Mouse (Mus musculus) forebrain, embryonic 16.5 days (tissue): ENCODE results near the gene Ewsr1. TPM values are rescaled to one million over a fixed set of nuclear protein-coding genes. Genes with fewer than 3 reads are reported as not detected.

Experiments
- ATAC-seq: fragments of 200-750 bp; cut with Nextera tagmentation; 2 replicates; pipeline ENCODE4 v1.8.0; 2017; ENCODE audit warnings: mild to moderate bottlenecking, moderate library complexity
- H3K27ac ChIP-seq: fragments of 300-500 bp; sonication (generic); 2 replicates; pipeline ENCODE4 v1.5.1; 2014; ENCODE audit warnings: low read length, control low read depth
- H3K27me3 ChIP-seq: fragments of 300-500 bp; sonication (generic); replicated peaks from 2 replicates; pipeline ENCODE4 v1.6.1; 2014; ENCODE audit warnings: low read length; ENCODE audit not compliant: control insufficient read depth, insufficient read depth
- H3K36me3 ChIP-seq: fragments of 300-500 bp; sonication (generic); 2 replicates; pipeline ENCODE4 v1.6.1; 2014; ENCODE audit not compliant: control insufficient read depth, insufficient read depth
- H3K4me1 ChIP-seq: fragments of 300-500 bp; sonication (generic); replicated peaks from 2 replicates; pipeline ENCODE4 v1.6.1; 2014; ENCODE audit warnings: low read length; ENCODE audit not compliant: control insufficient read depth, insufficient read depth
- H3K4me2 ChIP-seq: fragments of 300-500 bp; sonication (generic); 2 replicates; pipeline ENCODE4 v1.6.1; 2014; ENCODE audit warnings: mild to moderate bottlenecking, low read length, control low read depth
- H3K4me3 ChIP-seq: fragments of 300-500 bp; sonication (generic); replicated peaks from 2 replicates; pipeline ENCODE4 v1.5.1; 2014; ENCODE audit warnings: mild to moderate bottlenecking, low read length, control low read depth
- H3K9ac ChIP-seq: fragments of 300-500 bp; sonication (generic); replicated peaks from 2 replicates; pipeline ENCODE4 v1.6.1; 2014; ENCODE audit warnings: low read depth, low read length, control low read depth
- H3K9me3 ChIP-seq: fragments of 300-500 bp; sonication (generic); 2 replicates; pipeline ENCODE4 v1.6.1; 2016; ENCODE audit warnings: low read length; ENCODE audit not compliant: control insufficient read depth
- WGBS: fragments of 180-500 bp; shearing (Covaris S2); extraction: QIAGEN DNeasy Blood & Tissue Kit; methylation state at CpG from one replicate; pipeline ENCODE4 v1.1.7; 2014; 5-methylcytosine and 5-hydroxymethylcytosine counted together
- polyA plus RNA-seq: library from polyadenylated mRNA; unstranded; fragments of >200 nt; fragmentation: Nextera tagmentation; extraction: Ambion mirVana; gene quantifications from 2 replicates; pipeline ENCODE4 v1.2.1, GENCODE M21; 2015

Gene Ewsr1
- polyA plus RNA-seq, 1 experiment from 2014 or later: 814 TPM

DNA sequence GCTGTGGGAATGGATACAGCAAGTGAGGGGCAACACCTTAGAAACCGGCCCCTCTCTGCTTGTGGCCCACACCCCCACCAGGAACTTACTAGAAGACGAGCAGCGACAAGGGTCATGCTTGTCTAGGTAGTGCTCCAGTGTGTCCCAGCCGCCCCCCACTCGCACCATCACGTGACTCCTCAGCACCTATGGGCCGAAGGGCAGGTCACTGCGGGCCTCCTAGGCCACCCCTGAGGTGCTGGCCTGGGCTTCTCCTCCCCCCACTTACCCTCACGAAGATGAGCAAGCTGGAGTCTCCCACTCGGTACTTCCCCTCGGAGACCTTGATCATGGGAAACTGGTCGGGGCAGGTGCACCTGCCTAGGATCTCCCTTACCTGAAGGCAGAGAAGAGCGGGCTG is 36.7 kb downstream of the Ewsr1 start:
- H3K9me3 ChIP-seq: no peaks in the 10 kb centered on the region
- H3K36me3 ChIP-seq: no peaks in the 10 kb centered on the region
- peaks cover 53% of the 10 kb centered on the region for H3K4me1 ChIP-seq
- 20% methylated on average over 13 of the region's 13 CpGs for WGBS
- no peak overlapping the region for H3K27ac ChIP-seq
- ATAC-seq: no peak
- peaks cover 55% of the 10 kb centered on the region for H3K27me3 ChIP-seq
- H3K4me3 ChIP-seq: peak overlapping the region; percentile 37
- no peak overlapping the region for H3K9ac ChIP-seq
- H3K4me2 ChIP-seq: peak overlapping the region; percentile 70

DNA sequence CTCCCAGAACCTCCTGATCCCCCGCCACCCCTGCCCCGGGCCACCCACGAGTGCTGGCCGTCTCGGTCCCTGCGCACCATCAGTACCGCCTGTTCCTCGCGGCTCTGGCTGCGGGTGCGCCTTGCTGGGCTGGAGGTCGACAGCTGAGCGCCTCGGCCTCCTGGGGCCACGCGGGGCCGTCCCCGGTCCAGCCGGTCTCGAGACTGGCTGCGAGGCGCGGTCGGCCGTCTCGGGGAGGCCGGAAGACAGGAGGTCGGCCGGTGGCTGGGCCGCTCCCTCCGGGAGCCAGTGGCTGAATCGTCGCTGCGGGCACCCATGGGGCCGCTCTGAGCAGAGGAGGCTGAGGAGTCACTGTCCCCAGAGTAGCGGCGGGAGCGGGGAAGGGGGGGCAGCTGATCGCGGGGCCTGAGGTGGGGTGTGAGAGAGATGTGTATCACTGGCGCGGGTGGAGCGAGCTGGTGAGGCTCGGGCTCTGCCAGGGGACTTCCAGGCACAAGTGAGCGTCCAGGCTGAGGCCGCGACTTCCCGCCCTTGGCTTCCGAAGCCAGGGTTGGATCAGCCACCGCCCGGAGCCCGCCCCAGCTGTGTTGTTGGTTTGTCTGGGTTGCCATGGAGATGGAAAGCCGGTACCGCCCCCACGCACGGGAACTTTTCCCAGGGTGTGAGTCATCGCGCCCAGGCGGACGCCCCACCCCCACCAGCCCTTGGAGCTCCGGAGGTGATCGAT is 37.5 kb downstream of the Ewsr1 start:
- no peaks in the 10 kb centered on the region for H3K36me3 ChIP-seq
- peaks cover 61% of the 10 kb centered on the region for H3K27me3 ChIP-seq
- H3K4me3 ChIP-seq: peak overlapping the region; percentile 37
- WGBS: 2% methylated on average over 57 of the region's 62 CpGs
- ATAC-seq: peak; percentile 13
- H3K9ac ChIP-seq: peak overlapping the region; percentile 35
- H3K27ac ChIP-seq: no peak overlapping the region
- peaks cover 56% of the 10 kb centered on the region for H3K4me1 ChIP-seq
- peak overlapping the region; percentile 70 for H3K4me2 ChIP-seq
- no peaks in the 10 kb centered on the region for H3K9me3 ChIP-seq

DNA sequence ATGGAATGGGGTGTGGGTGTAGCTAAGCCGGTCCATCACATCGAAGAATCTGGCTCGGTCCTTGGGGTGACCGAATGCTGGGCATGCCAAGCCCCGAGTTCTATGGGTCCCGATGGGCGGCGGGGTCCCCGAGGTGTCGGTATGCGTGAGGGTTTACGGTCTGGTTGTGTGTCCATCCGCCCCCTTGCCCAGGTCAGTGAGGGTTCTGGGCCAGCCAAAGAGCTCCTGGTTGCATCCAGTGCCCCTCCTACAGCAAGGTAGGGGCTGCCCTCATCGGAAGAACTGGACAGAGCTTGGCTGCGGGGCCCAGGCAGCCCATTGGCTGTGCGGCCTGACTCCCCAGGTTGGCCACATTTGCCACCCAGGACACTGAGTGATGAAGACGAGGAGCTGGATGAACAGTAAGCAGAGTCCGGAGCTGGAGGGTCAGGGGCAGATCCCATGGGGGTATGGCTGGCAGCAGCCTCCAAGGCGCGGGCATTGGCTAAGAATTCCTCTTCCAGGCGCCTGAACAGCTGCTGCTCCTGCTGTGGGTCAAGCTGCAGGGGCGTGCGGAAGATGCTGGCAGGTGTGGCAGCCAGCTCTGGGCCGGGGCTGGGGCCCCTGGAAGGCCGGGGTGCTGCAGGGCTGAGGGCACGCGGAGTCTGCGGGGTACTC is 38.2 kb downstream of the Ewsr1 start:
- Histone ChIP-seq H3K4me2 (peak overlapping the region; percentile 70), H3K4me3 (no peak overlapping the region; the same call in 1 of the 2 replicates), H3K27ac (no peak overlapping the region), H3K9ac (0 out of 2 replicates have a peak overlapping the region, but pooled peaks have one; percentile 35), H3K27me3 (peaks cover 64% of the 10 kb centered on the region), H3K36me3 (no peaks in the 10 kb centered on the region), H3K9me3 (no peaks in the 10 kb centered on the region), H3K4me1 (peaks cover 62% of the 10 kb centered on the region)
- ATAC-seq: no peak
- WGBS: 57% methylated on average over 28 of the region's 28 CpGs

DNA sequence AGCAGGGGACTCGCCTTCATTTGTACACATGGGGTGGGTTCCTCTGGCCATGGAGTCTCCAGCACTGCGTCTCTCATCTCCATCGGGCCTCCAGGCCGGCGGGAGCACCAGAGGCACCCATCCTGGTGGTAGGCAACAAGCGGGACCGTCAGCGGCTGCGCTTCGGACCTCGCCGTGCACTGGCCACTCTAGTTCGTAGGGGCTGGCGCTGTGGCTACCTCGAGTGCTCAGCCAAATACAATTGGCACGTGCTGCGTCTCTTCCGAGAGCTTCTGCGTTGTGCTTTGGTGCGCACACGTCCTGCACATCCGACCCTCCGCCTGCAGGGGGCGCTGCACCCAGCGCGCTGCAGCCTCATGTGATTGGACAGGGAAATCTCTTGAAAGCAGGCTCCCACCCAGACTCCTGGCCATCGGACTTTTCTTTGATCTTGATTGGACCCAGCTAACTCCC is 39.3 kb downstream of the Ewsr1 start:
- peaks cover 57% of the 10 kb centered on the region for H3K4me1 ChIP-seq
- H3K9ac ChIP-seq: no peak overlapping the region
- 8% methylated on average over 27 of the region's 27 CpGs for WGBS
- H3K4me3 ChIP-seq: no peak overlapping the region
- ATAC-seq: no peak
- no peak overlapping the region for H3K4me2 ChIP-seq
- H3K36me3 ChIP-seq: no peaks in the 10 kb centered on the region
- H3K27me3 ChIP-seq: peaks cover 64% of the 10 kb centered on the region
- no peak overlapping the region for H3K27ac ChIP-seq
- H3K9me3 ChIP-seq: no peaks in the 10 kb centered on the region

DNA sequence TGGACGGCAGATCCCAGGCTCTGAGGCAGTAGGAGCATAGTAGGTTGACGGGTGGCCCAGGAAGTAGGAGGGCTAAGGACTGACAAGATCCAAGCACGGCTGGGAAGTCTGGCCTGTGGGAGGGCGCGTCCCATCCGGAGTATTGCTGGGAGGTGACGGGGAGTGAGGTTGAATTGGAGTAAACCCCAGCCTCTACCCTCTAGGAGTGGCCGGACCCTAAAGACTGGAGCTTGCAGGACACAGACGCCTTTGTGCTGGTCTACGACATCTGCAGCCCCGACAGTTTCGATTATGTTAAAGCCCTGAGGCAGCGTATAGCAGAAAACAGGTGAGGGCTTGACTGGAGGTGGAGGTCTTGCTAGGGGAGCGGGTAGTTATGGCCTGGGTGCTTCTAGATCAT is 39.8 kb downstream of the Ewsr1 start:
- peaks cover 64% of the 10 kb centered on the region for H3K27me3 ChIP-seq
- H3K9ac ChIP-seq: no peak overlapping the region
- no peak for ATAC-seq
- H3K4me2 ChIP-seq: no peak overlapping the region
- no peak overlapping the region for H3K4me3 ChIP-seq
- peaks cover 52% of the 10 kb centered on the region for H3K4me1 ChIP-seq
- 32% methylated on average over 14 of the region's 14 CpGs for WGBS
- H3K36me3 ChIP-seq: no peaks in the 10 kb centered on the region
- no peaks in the 10 kb centered on the region for H3K9me3 ChIP-seq
- H3K27ac ChIP-seq: no peak overlapping the region

DNA sequence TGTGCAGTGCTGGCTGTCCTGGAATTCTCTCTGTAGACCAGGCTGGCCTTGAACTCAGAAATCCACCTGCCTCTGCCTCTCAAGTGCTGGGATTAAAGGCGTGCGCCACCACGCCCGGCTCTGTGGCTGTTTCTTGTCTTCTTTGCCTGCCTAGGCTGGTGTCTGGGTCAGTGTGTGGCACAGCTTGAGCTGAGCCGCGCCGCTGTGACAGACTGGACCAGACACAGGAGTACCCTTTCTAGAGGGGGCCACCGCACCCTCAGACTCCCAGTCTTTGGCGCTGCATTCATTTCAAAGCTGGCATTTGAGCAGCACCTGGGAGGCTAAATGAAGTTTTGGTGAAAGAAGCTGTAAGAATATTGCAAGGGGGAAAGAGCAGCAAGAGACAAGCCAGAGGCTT is 40.3 kb downstream of the Ewsr1 start:
- H3K4me1 ChIP-seq: peaks cover 48% of the 10 kb centered on the region
- no peak overlapping the region for H3K9ac ChIP-seq
- no peak for ATAC-seq
- peaks cover 61% of the 10 kb centered on the region for H3K27me3 ChIP-seq
- no peak overlapping the region for H3K4me2 ChIP-seq
- no peaks in the 10 kb centered on the region for H3K36me3 ChIP-seq
- H3K27ac ChIP-seq: no peak overlapping the region
- no peak overlapping the region for H3K4me3 ChIP-seq
- no peaks in the 10 kb centered on the region for H3K9me3 ChIP-seq
- WGBS: 40% methylated on average over 9 of the region's 9 CpGs

DNA sequence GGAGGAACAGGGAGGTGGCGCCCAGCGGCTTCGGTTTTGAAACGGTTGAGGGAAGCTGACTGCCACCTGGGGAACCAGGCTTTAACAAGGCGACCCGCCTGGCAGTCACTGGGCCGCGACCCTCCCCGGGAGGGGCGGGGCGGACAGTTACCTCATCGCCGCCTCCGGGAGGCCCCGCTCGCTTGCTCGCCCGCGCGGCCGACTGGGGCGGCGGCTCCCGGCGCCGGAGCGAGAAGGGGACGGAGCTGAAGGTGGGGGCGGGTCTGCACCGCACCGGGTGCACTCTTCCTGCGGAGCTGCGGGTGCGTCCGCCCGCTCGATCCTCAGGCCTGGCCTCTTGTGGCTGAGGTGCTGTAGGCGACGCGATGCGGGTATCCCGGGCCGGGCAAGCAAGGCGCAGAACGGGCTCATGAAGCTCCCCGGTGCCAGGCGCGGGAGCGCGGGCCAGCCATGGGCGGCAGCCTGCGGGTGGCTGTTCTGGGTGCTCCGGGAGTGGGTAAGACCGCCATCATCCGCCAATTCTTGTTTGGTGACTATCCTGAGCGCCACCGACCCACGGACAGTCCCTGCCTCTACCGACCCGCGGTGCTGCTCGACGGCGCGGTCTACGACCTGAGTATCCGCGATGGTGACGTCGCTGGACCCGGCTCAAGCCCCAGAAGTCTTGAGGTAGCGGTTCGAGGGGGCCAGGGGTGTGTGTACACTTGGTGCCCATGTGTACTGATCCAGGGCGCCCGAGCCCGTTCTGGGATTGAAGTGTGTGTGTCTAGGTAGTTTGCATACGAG is 41.0 kb downstream of the Ewsr1 start, which contains the start of gene Rasl10a:
TSS of gene Rasl10a (plus strand) at position 273 of the 786 bp plus-strand sequence.
- peaks cover 40% of the 10 kb centered on the region for H3K4me1 ChIP-seq
- ATAC-seq: peak; percentile 7; the same call in 1 of the 2 replicates
- peak within 1 kb of the TSS; percentile 87 for H3K4me2 ChIP-seq
- peak within 1 kb of the TSS; percentile 52 for H3K4me3 ChIP-seq
- H3K27me3 ChIP-seq: peaks cover 55% of the 10 kb centered on the region
- no peaks in the 10 kb centered on the region for H3K9me3 ChIP-seq
- WGBS: 1% methylated on average over 77 of the region's 77 CpGs
- H3K36me3 ChIP-seq: no peaks in the 10 kb centered on the region
- peak within 1 kb of the TSS; percentile 60 for H3K9ac ChIP-seq
- H3K27ac ChIP-seq: no peak within 1 kb of the TSS

DNA sequence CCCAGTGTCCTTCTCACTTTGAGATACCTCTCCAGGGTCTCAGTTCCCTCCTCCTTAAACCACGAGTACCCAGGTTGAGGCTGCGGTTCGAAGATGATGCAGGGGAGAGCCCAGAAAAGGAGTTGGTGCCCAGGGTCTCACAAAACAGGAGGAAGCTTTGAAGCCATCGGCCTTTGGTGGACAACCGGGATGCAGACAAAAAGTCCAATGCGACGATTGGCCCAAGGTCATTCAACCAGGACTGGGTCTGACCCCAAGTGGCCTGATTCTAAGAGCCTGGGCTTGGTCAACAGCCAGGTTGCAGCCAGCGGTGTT is 41.6 kb downstream of the Ewsr1 start:
- WGBS: 16% methylated on average over 8 of the region's 8 CpGs
- Histone ChIP-seq H3K27ac (no peak overlapping the region), H3K4me3 (peak overlapping the region; percentile 52), H3K4me2 (peak overlapping the region; percentile 87), H3K36me3 (no peaks in the 10 kb centered on the region), H3K27me3 (peaks cover 49% of the 10 kb centered on the region), H3K9ac (no peak overlapping the region; the same call in 1 of the 2 replicates), H3K9me3 (no peaks in the 10 kb centered on the region), H3K4me1 (peaks cover 35% of the 10 kb centered on the region)
- ATAC-seq: no peak

DNA sequence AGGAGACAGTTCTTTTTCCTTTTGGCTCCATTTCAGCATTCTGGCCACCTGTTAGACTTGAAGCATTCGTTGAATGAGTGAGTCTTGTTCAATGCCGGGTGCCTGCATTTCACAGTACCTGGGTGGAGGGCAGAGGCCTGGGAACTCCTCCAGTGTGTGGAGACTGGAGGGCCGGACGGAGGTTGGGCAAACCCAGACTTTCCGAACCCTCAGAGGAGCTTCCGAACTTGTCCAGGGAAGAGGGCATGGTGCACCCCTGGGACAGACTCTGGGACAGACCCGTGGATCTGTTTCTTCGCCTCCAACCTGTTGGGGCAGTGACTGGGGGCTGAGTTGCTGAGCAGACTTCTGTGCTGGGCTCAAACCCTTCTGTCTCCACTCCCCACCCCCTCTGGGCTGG is 42.0 kb downstream of the Ewsr1 start:
- H3K4me3 ChIP-seq: no peak overlapping the region

More for the DNA sequence above, 42.0 kb downstream of the Ewsr1 start:
- no peak for ATAC-seq
- WGBS: 57% methylated on average over 8 of the region's 8 CpGs
- Histone ChIP-seq H3K27ac (no peak overlapping the region), H3K4me1 (peaks cover 31% of the 10 kb centered on the region), H3K36me3 (no peaks in the 10 kb centered on the region), H3K27me3 (peaks cover 46% of the 10 kb centered on the region), H3K9me3 (no peaks in the 10 kb centered on the region), H3K9ac (no peak overlapping the region), H3K4me2 (no peak overlapping the region)
